Mouse (Mus musculus) liver, embryonic 13.5 days (tissue): ENCODE data around the gene Arpc2. TPM values are rescaled to one million over a fixed set of nuclear protein-coding genes. Genes with fewer than 3 reads are reported as not detected.

Experiments
- ATAC-seq: fragments of 200-750 bp; cut with Nextera tagmentation; 2 replicates; pipeline ENCODE4 v1.8.0; 2017; ENCODE audit warnings: low read depth, mild to moderate bottlenecking, moderate number of reproducible peaks, moderate library complexity
- DNase-seq: peaks from one replicate; pipeline ENCODE4 v3.0.0; 2022
- H3K27ac ChIP-seq: fragments of 300-500 bp; sonication (generic); 2 replicates; pipeline ENCODE4 v1.5.1; 2015; ENCODE audit warnings: moderate library complexity, mild to moderate bottlenecking, inconsistent platforms
- H3K27me3 ChIP-seq: fragments of 300-500 bp; sonication (generic); 2 replicates; pipeline ENCODE4 v1.6.1; 2015; ENCODE audit warnings: mild to moderate bottlenecking, inconsistent platforms
- H3K36me3 ChIP-seq: fragments of 300-500 bp; sonication (generic); 2 replicates; pipeline ENCODE4 v1.6.1; 2015; ENCODE audit warnings: mild to moderate bottlenecking, inconsistent platforms
- H3K4me1 ChIP-seq: fragments of 300-500 bp; sonication (generic); replicated peaks from 2 replicates; pipeline ENCODE4 v1.6.1; 2015; ENCODE audit warnings: inconsistent platforms
- H3K4me2 ChIP-seq: fragments of 300-500 bp; sonication (generic); 2 replicates; pipeline ENCODE4 v1.6.1; 2015; ENCODE audit warnings: inconsistent platforms, mild to moderate bottlenecking, moderate library complexity
- H3K4me3 ChIP-seq: fragments of 300-500 bp; sonication (generic); replicated peaks from 2 replicates; pipeline ENCODE4 v1.5.1; 2015; ENCODE audit warnings: mild to moderate bottlenecking, inconsistent platforms
- H3K9ac ChIP-seq: fragments of 300-500 bp; sonication (generic); 2 replicates; pipeline ENCODE4 v1.6.1; 2015; ENCODE audit warnings: mild to moderate bottlenecking, inconsistent platforms
- H3K9me3 ChIP-seq: fragments of 300-500 bp; sonication (generic); replicated peaks from 2 replicates; pipeline ENCODE4 v1.6.1; 2016; ENCODE audit warnings: inconsistent platforms
- WGBS: fragments of 180-500 bp; shearing (Covaris S2); methylation state at CpG from one replicate; pipeline ENCODE4 v1.1.7; 2015; ENCODE audit not compliant: insufficient replicate concordance; 5-methylcytosine and 5-hydroxymethylcytosine counted together
- polyA plus RNA-seq: library from polyadenylated mRNA; unstranded; fragments of >200 nt; fragmentation: Nextera tagmentation; extraction: Ambion mirVana; gene quantifications from 2 replicates; pipeline ENCODE4 v1.2.1, GENCODE M21; 2015

Arpc2 gene
- polyA plus RNA-seq, 1 experiment from 2014 or later: 226 TPM

- H3K36me3 ChIP-seq: peaks cover 21% of the 10 kb centered on the region
- H3K9ac ChIP-seq: no peak overlapping the region
- H3K27me3 ChIP-seq: no peaks in the 10 kb centered on the region
- no peaks in the 10 kb centered on the region for H3K9me3 ChIP-seq
- 73% methylated on average over 4 of the region's 4 CpGs for WGBS
- no peak overlapping the region for H3K4me2 ChIP-seq
- no peak overlapping the region for H3K27ac ChIP-seq
- no peak overlapping the region for H3K4me3 ChIP-seq
- DNase-seq: no peak
- peaks cover 9% of the 10 kb centered on the region for H3K4me1 ChIP-seq
- no peak for ATAC-seq
These were observed 35.8 kb downstream of the Arpc2 start for GRCm38 (mm10) chr1:74271659-74272058.

- Histone ChIP-seq H3K4me2 (no peak overlapping the region), H3K4me1 (peaks cover 17% of the 10 kb centered on the region), H3K9me3 (no peaks in the 10 kb centered on the region), H3K4me3 (no peak overlapping the region), H3K27ac (peak overlapping the region; percentile 35; the same call in 1 of the 2 replicates), H3K9ac (no peak overlapping the region), H3K27me3 (no peaks in the 10 kb centered on the region; the same call in 1 of the 2 replicates), H3K36me3 (peaks cover 13% of the 10 kb centered on the region)
- DNase-seq (no peak), ATAC-seq (peak; percentile 37)
- WGBS: 19% methylated on average over 9 of the region's 9 CpGs
These were observed 39.1 kb downstream of the Arpc2 start for GRCm38 (mm10) chr1:74275015-74275414.

GRCm38 (mm10) chr1:74277041-74277440, 41.2 kb downstream of the Arpc2 start:
- no peak overlapping the region for H3K27ac ChIP-seq
- peaks cover 23% of the 10 kb centered on the region for H3K4me1 ChIP-seq
- no peak overlapping the region for H3K9ac ChIP-seq
- H3K9me3 ChIP-seq: no peaks in the 10 kb centered on the region
- no peak overlapping the region for H3K4me2 ChIP-seq
- H3K36me3 ChIP-seq: peaks cover 33% of the 10 kb centered on the region
- 60% methylated on average over 6 of the region's 6 CpGs for WGBS
- DNase-seq: no peak
- no peaks in the 10 kb centered on the region; the same call in 1 of the 2 replicates for H3K27me3 ChIP-seq
- H3K4me3 ChIP-seq: no peak overlapping the region
- ATAC-seq: no peak

- Histone ChIP-seq H3K27me3 (no peaks in the 10 kb centered on the region; the same call in 1 of the 2 replicates), H3K9me3 (no peaks in the 10 kb centered on the region), H3K9ac (no peak overlapping the region), H3K4me1 (peaks cover 27% of the 10 kb centered on the region), H3K27ac (no peak overlapping the region), H3K4me3 (no peak overlapping the region), H3K36me3 (peaks cover 41% of the 10 kb centered on the region), H3K4me2 (no peak overlapping the region)
- ATAC-seq (no peak), DNase-seq (no peak)
- WGBS: 48% methylated on average over 8 of the region's 8 CpGs
These were observed 42.1 kb downstream of the Arpc2 start for GRCm38 (mm10) chr1:74277883-74278537.

- H3K27ac ChIP-seq: no peak within 1 kb of the TSS
- peaks cover 41% of the 10 kb centered on the region for H3K36me3 ChIP-seq
- WGBS: 79% methylated on average over 10 of the region's 10 CpGs
- ATAC-seq (no peak), DNase-seq (no peak)
- no peak within 1 kb of the TSS for H3K4me2 ChIP-seq
- H3K9me3 ChIP-seq: no peaks in the 10 kb centered on the region
- no peak within 1 kb of the TSS for H3K4me3 ChIP-seq
- H3K27me3 ChIP-seq: no peaks in the 10 kb centered on the region; the same call in 1 of the 2 replicates
- no peak within 1 kb of the TSS for H3K9ac ChIP-seq
- peaks cover 32% of the 10 kb centered on the region for H3K4me1 ChIP-seq
These were observed 42.7 kb downstream of the Arpc2 start, which contains the start of gene Gpbar1 for GRCm38 (mm10) chr1:74278538-74278937. Gene Gpbar1, plus strand, starts transcription at chr1:74278550.

- Histone ChIP-seq H3K27ac (no peak overlapping the region), H3K4me3 (no peak overlapping the region), H3K9ac (no peak overlapping the region), H3K27me3 (no peaks in the 10 kb centered on the region; the same call in 1 of the 2 replicates), H3K36me3 (peaks cover 41% of the 10 kb centered on the region), H3K9me3 (no peaks in the 10 kb centered on the region), H3K4me1 (peaks cover 35% of the 10 kb centered on the region), H3K4me2 (no peak overlapping the region)
- WGBS: 77% methylated on average over 11 of the region's 11 CpGs
- DNase-seq: no peak
- ATAC-seq: no peak
These were observed 43.1 kb downstream of the Arpc2 start for GRCm38 (mm10) chr1:74278988-74279387.

GRCm38 (mm10) chr1:74280591-74281325, 44.9 kb downstream of the Arpc2 start:
- peaks cover 36% of the 10 kb centered on the region for H3K4me1 ChIP-seq
- no peak overlapping the region for H3K4me2 ChIP-seq
- H3K4me3 ChIP-seq: no peak overlapping the region
- ATAC-seq (no peak), DNase-seq (no peak)
- H3K9ac ChIP-seq: no peak overlapping the region
- WGBS: 86% methylated on average over 14 of the region's 14 CpGs
- peaks cover 41% of the 10 kb centered on the region for H3K36me3 ChIP-seq
- H3K27ac ChIP-seq: no peak overlapping the region
- H3K27me3 ChIP-seq: no peaks in the 10 kb centered on the region; the same call in 1 of the 2 replicates
- H3K9me3 ChIP-seq: no peaks in the 10 kb centered on the region

- H3K27ac ChIP-seq: no peak overlapping the region
- no peak for DNase-seq
- peaks cover 41% of the 10 kb centered on the region for H3K36me3 ChIP-seq
- 54% methylated on average over 2 of the region's 2 CpGs for WGBS
- H3K4me1 ChIP-seq: peaks cover 41% of the 10 kb centered on the region
- no peak for ATAC-seq
- no peaks in the 10 kb centered on the region for H3K9me3 ChIP-seq
- no peak overlapping the region for H3K4me3 ChIP-seq
- H3K9ac ChIP-seq: no peak overlapping the region
- H3K27me3 ChIP-seq: no peaks in the 10 kb centered on the region; the same call in 1 of the 2 replicates
- no peak overlapping the region for H3K4me2 ChIP-seq
These were observed 45.5 kb downstream of the Arpc2 start for GRCm38 (mm10) chr1:74281372-74281771.

- Histone ChIP-seq H3K27ac (no peak overlapping the region), H3K9ac (no peak overlapping the region), H3K4me3 (no peak overlapping the region), H3K4me1 (peaks cover 43% of the 10 kb centered on the region), H3K27me3 (no peaks in the 10 kb centered on the region; the same call in 1 of the 2 replicates), H3K9me3 (no peaks in the 10 kb centered on the region), H3K36me3 (peaks cover 41% of the 10 kb centered on the region), H3K4me2 (no peak overlapping the region)
- ATAC-seq: no peak
- no peak for DNase-seq
- 81% methylated on average over 8 of the region's 8 CpGs for WGBS
These were observed 46.0 kb downstream of the Arpc2 start for GRCm38 (mm10) chr1:74281886-74282285.

GRCm38 (mm10) chr1:74282896-74283625, 47.2 kb downstream of the Arpc2 start:
- Histone ChIP-seq H3K27ac (peak overlapping the region; percentile 29; the same call in 1 of the 2 replicates), H3K4me2 (peak overlapping the region; percentile 91), H3K36me3 (peaks cover 44% of the 10 kb centered on the region), H3K27me3 (no peaks in the 10 kb centered on the region), H3K9me3 (no peaks in the 10 kb centered on the region), H3K9ac (peak overlapping the region; percentile 26; the same call in 1 of the 2 replicates), H3K4me3 (0 out of 2 replicates have a peak overlapping the region, but pooled peaks have one; percentile 3), H3K4me1 (peaks cover 46% of the 10 kb centered on the region)
- 83% methylated on average over 10 of the region's 10 CpGs for WGBS
- DNase-seq (no peak), ATAC-seq (no peak)
